Mouse (Mus musculus) activated CD4-positive, CD25-positive, alpha-beta regulatory T cell, adult 4 months (primary cell): Measurements from ENCODE around the gene Itih5. TPM values are rescaled to one million over a fixed set of nuclear protein-coding genes. Genes with fewer than 3 reads are reported as not detected.

Source experiments
- ATAC-seq: one replicate; pipeline ENCODE4 v1.8.0; 2017
- polyA plus RNA-seq, 2 experiments: library from polyadenylated mRNA; unstranded; fragments of 100-300 nt; shearing (Covaris generic); gene quantifications; one replicate each; pipeline ENCODE4 v1.2.1; 2017

Itih5 gene
- polyA plus RNA-seq, 2 experiments from 2014 or later: 9.0 to 15.4 TPM

DNA sequence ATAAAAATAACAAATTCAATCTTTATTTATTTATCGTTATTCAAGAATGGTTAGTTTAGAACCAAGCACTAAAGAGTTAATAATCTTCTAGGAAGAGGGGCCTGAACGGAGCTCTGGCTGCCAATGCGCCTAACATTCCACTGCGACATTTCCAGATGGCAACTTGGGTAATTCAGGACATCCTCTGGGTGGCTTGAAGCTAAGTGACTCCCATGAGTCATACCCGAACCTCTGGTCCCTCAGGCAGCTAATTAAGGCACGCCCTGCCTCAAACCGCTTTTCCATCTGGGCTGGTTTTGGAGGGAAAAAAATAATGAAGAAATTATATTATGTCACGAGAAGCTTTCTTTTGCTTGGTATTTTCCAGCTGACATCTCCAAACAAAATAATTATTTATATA, 14.6 kb downstream of the Itih5 start:
- no peak for ATAC-seq

- no peak for ATAC-seq
Measured at GRCm38 (mm10) chr2:10169991-10170390, 16.6 kb downstream of the Itih5 start.

DNA sequence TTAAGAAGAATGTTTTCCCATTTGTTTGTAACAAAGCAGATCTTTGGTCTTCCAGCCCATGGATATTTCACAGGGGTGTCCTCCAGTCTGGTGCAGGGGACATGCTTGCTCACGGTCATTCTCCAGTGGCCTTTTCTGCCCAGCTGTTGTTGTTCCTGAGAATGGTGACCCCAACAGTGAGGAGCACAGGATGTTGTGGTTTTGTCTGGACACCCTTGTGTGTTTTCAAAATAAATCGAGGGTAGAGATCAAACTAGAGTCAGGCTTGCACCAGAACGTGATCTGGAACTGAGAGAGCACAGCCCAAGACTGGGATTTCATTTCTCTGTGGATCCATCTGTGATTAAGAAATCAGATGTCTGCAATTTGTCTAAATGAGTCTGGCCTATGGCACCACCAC, 40.2 kb downstream of the Itih5 start:
- ATAC-seq: no peak

- no peak for ATAC-seq
Measured at GRCm38 (mm10) chr2:10195162-10195561, 41.8 kb downstream of the Itih5 start.

DNA sequence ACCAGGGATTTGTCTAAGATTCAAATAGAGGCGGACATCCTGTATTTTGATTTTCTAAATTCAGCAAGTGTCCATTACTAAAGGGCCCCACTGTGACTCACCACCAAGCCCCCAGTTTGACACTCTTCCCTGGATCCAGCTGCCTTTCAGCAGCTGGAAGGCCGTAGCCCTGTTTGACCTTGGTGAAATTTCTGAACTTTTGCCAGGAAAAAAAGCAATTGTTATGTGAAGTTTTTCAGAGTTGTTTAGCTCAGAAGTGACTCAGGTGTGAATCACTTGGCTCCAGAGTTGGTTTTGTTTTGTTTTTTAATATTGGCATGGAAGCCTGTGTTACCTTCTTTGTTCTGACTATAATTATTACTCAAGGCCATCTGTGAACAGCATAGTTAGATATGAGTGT, 46.0 kb downstream of the Itih5 start:
- ATAC-seq: no peak

DNA sequence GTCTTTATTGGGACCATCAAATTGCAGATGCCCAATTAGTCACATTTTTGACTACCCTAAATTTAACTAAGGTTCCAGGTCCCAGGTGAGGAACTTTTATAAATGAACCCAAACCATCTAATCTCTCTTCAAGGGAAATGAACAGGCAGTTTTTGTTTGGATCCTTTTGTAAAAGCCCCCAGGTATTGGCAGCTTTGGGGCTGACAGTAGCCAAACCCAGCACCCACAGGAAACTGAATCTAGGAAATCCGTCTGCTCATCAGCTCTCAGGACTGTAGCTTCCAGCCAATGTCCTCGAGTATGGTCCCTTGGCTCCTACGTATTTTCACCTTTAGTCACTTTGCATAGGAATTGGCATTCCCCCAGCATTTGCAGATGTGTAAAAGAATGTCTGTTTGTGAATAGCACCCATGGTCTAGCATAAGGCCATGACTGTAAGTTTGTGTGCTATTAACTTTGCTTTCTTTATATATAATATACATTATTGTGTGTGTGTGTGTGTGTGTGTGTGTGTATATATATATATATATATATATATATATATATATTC, 47.4 kb downstream of the Itih5 start:
- no peak for ATAC-seq

DNA sequence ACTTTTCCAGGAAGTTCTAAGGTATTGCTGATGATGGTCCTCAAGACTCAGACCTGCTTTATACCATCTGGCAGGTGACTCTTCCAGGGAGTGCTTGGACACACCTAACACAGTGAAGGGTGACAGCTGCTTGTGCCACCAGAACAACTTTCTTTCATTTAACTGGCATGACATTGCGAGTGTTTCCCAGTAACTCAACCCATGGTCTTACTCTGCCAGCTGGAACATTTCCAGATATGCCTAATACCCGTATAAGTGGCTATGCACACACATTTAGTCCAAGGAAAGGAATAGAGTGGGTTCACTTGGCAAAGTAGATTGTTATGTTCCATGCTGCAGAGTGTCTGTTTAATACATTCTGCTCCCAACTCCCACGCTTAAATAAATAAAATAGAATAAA, 50.9 kb downstream of the Itih5 start:
- ATAC-seq: no peak

DNA sequence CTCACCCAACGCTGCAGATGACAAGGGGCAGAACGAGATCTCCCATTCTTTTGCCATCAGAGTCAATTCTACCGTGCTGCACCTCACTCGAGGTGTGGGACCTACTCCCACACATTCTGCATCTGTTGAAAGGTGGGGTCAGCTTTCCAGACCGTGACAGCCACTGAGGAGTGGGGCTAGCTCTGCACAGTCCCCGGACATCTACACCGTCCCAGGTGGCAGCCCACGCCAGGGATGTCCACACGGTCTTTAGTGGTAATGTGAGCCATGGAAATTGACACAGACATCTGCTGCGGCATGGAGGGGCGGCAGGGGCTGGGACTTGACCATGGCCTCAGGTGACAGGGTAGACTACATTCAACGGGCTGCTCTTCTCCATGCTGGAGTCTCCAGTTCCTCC, 60.1 kb downstream of the Itih5 start:
- no peak for ATAC-seq

- ATAC-seq: no peak
Measured at GRCm38 (mm10) chr2:10215876-10216565, 62.6 kb downstream of the Itih5 start.

DNA sequence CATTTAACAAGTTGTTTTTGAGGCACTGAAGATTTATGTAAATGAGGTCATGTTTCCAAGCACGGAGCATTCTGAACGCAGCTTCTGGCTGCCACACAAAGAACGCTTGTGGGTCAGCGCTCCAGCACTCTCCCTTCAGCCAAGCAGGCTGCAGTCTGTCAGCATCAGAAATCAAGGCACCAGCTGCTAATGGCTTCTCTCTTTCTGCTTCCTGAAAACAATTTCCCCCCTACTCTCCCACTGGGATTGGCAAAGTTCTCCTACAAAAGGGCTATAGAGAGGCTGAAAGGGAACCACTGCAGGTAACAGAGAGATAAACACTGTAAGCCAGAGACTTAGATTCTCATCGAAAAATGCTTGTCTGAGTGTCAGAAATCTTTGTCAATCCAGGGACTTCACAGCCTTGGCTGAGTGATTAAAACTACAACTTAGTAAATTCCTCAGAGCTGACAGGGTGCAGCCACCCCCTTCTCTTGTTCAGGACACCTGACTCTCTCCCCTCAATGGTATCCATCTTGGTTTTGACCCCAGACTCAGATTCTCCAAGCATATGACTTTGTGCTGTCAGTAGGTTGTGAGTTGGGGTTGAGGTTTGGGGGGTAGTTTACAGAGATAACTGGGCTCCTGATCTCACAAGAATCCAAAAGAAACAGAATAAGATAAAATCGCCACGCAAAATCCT, 63.3 kb downstream of the Itih5 start:
- no peak for ATAC-seq

DNA sequence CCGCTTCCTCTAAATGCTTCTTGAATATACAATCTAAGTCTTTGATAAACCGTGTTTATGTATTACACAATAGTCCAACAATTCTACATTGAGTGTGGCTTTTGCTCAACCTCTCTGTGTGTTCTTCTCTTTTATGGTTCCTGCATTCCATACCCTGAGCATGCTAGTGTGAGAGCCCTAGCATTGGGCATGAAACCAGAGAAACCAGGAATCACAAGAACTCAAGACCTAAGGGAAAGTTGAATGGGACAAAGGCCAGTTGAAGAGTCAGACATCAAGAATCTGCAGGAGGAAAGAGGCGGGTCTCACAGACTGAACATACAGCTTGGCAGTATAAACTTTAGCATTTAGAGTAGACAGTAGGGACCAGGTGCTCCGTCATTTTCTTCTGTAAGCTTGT, 68.5 kb downstream of the Itih5 start:
- no peak for ATAC-seq

DNA sequence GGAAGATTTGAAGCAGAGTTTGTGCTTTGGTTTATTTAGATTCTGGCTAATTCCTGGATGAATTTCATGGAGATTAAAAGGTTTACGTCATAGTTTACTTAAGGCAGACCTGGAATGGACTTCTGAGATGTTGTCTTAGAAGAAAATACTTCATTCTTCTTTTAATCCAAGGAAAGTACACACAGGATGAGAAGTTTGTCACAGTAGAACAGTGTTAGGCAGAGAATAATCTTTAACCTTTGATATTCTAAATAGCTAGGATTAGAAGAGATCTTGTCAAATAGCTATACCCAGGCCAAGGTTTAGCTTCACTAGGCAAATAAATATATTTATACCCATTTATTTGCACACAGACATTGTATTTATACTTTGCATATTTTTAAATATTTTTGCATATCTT, 73.5 kb downstream of the Itih5 start:
- no peak for ATAC-seq

GRCm38 (mm10) chr2:10231971-10232370, 78.6 kb downstream of the Itih5 start:
- no peak for ATAC-seq

DNA sequence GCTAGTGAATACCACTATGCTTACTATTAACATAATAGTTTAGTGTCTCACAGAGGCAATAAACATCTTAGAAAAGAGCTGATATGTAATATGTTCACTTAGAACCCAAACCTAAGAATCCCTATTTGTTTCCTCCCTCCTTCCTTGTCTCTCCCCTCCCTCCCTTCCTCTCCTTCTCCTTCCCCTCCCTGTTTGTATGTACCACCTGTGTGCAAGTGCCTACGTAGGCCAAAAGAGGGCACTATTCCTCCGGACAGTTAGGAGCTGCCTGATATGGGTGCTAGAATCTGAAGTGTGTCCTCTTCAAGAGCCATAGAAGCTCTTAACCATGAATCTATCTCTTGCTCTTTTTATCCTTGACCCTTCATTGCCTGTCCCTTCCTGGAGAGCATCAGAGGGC, 83.2 kb downstream of the Itih5 start:
- no peak for ATAC-seq

GRCm38 (mm10) chr2:10242970-10243369, 89.6 kb downstream of the Itih5 start:
- ATAC-seq: no peak

GRCm38 (mm10) chr2:10250441-10250840, 97.1 kb downstream of the Itih5 start:
- no peak for ATAC-seq

GRCm38 (mm10) chr2:10250926-10251325, 97.6 kb downstream of the Itih5 start:
- ATAC-seq: no peak

- no peak for ATAC-seq
Measured at GRCm38 (mm10) chr2:10251466-10251865, 98.1 kb downstream of the Itih5 start.

GRCm38 (mm10) chr2:10252016-10252415, 98.6 kb downstream of the Itih5 start:
- ATAC-seq: no peak

GRCm38 (mm10) chr2:10253351-10253750, 100.0 kb downstream of the Itih5 start:
- no peak for ATAC-seq

DNA sequence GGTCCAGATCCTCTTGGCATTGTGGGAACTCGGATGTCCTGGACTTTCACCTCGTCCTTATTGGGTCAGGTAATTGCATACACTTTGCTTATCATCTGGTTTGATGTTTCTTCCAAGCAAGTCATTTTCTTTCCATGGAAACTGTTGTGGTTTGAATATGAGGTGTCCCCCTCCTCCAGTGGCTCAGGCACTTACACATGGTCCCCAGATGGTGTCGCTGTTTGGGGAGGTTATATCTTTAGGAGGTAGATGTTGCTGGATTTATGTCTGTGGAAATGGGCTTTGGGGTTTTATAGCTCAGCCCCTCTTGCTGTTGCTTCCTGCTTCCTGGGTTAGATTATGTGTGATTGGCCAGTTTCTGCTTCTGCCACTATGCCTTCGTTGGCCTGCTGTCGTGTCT, 103.6 kb downstream of the Itih5 start:
- ATAC-seq: no peak

- ATAC-seq: no peak
Measured at GRCm38 (mm10) chr2:10258312-10258711, 104.9 kb downstream of the Itih5 start.

GRCm38 (mm10) chr2:10260109-10260508, 106.7 kb downstream of the Itih5 start:
- no peak for ATAC-seq

DNA sequence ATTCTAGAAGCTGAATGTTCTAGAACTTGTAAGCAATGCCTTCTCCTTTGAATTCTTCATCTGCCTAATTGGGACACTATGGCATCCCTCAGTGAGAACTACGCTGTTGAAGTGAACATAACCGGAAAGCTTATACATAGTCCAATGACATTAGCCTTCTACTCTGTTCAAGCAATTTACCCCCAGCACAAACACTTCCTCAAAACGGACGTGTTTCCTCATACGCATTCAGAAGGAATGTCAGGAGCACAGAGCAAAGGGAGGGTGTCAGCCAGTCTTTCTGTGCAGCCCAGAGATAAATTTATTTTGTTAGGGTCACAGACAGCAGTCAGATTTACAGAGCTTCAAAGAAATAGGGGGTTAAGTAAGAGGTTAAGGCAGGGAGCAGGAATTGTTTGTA, 108.0 kb downstream of the Itih5 start:
- ATAC-seq: no peak
